Mouse (Mus musculus): Measurements from ENCODE around the gene Fermt2.

Gene Fermt2

GRCm38 (mm10) chr14:45464036-45465035, 65.6 kb downstream of the Fermt2 start:
- in situ Hi-C loops (cut with MboI, MseI): no loop called here

- in situ Hi-C loops (cut with MboI, MseI): no loop called here
These were observed 66.3 kb downstream of the Fermt2 start for GRCm38 (mm10) chr14:45463599-45463998.

GRCm38 (mm10) chr14:45462875-45463475, 66.9 kb downstream of the Fermt2 start:
- in situ Hi-C loops (cut with MboI, MseI): no loop called here

GRCm38 (mm10) chr14:45462374-45462773, 67.5 kb downstream of the Fermt2 start:
- in situ Hi-C loops (cut with MboI, MseI): no loop called here

GRCm38 (mm10) chr14:45461945-45462344, 68.0 kb downstream of the Fermt2 start:
- in situ Hi-C loops (cut with MboI, MseI): no loop called here

GRCm38 (mm10) chr14:45460491-45460890, 69.4 kb downstream of the Fermt2 start:
- in situ Hi-C loops (cut with MboI, MseI): no loop called here

DNA sequence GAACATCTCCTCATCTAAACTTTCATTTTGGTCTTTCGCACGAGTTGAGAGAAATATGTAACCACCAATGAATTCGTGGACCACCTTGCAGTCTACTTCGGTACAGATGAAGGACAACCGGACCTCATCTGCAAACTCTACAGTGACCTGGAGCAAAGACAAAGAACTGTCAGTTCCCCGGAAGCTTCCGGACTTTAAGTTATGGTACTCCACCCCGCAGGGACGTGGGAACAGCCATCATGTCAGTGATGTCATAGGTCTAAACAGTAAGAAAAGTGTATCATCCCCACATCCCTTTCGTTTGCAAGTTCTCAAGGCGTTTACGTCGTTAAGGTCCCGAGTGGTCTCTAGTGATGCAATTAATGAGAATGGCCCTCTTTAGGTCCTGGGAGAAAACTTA, 70.0 kb downstream of the Fermt2 start:
- in situ Hi-C loops (cut with MboI, MseI): no loop called here

DNA sequence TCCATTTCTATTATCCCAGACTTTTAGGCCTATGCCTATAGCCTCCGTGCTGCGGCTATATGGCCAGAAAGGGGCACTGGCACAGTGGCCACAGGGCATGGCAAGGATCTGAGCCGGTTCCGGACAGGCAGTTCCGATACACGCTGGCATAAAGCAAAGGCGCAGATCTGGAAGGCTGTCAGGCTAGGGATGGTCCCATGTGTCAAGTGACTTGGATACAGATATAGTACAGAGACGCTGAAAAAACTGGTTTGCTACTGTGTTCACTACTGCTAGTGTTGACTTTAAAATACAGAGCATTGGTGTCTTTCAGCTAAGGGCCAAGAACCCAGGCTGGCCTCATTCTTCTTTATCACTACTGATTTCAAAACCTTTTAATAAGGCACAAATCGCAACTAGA, 72.9 kb downstream of the Fermt2 start:
- in situ Hi-C loops (cut with MboI, MseI): no loop called here

DNA sequence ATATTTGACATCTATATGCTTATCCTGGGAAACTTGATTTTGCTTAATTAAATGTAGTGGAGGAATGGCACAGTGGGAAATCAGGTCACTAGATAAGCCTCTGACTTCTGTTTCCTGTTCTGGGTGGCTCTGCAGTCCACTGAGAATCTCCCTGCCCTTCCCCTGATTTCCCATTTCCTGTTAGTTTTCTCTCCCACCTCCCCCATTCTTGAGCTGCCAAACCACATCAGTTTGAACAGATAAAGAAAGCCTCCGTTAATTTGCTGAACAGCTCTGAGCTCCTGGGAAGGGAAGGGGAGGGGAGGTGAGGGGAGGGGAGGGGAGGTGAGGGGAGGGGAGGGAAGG, 73.4 kb downstream of the Fermt2 start:
- in situ Hi-C loops (cut with MboI, MseI): no loop called here

GRCm38 (mm10) chr14:45455651-45456501, 74.0 kb downstream of the Fermt2 start:
- in situ Hi-C loops (cut with MboI, MseI): no loop called here

DNA sequence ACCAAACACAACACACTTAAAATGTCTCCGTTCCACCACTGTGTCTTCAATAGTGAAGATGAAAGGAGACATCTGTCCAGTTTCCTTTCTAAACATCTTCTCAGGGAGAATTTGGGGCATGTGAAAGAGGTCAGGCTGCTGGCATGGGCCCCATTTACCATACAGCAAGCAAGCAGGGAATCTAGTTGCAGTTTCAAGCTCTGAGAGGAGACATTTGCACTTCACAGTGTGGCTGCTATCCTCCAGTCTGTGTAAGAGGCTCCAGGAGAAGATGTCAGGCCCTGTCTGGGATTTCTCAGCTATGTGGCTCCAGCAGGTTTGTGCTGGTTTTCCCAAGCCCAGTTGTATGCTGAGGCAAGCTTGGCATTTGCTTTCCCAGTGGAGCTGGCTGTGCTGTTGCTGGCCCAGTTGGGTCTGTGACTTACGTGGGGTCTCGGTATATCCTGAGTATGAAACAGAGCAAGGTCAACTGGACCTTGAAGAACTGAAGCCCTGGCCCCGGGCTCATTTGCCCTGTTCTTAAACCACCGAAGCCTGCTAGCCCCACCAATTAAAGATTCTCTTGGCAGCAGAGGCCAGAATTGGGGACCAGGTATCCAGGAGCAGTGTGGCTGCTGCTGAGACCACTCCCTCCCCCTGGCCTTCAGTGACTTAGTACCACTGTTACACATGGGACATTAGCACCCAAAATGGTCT, 76.2 kb downstream of the Fermt2 start:
- in situ Hi-C loops (cut with MboI, MseI): no loop called here

DNA sequence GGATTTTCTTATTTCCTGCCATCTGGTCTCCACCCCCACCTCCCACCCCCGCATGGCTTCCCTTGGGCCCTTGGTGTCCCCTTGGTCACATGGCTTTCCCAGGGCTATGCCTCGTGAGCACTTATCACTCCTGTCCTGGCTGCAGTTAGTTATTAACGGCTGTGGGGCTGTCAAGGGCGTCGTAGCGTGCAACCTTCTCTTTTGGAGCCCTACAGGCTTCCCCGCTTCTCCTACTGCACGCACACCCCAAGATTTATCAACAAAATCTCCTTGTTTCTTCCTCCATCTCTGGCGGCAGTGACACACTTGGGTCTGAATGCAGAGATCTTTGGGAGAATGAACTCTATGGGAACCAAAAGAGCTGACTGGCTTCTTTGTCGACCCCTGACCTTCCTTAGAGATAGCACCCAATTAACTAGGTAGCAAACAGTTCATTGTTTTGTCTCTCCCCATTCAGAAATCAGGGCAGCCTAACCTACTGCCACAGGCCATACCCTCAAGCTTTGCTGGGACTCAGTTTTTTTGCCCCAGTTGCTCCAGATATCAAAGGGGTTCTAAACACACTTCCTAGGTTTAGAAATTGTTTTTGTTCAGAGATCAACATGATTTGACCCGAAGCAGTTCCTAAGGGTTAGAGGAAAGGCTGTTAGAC, 76.9 kb downstream of the Fermt2 start:
- in situ Hi-C loops (cut with MboI, MseI): no loop called here

GRCm38 (mm10) chr14:45452148-45452547, 77.8 kb downstream of the Fermt2 start:
- in situ Hi-C loops (cut with MboI, MseI): no loop called here

GRCm38 (mm10) chr14:45451090-45451489, 78.8 kb downstream of the Fermt2 start:
- in situ Hi-C loops (cut with MboI, MseI): no loop called here

DNA sequence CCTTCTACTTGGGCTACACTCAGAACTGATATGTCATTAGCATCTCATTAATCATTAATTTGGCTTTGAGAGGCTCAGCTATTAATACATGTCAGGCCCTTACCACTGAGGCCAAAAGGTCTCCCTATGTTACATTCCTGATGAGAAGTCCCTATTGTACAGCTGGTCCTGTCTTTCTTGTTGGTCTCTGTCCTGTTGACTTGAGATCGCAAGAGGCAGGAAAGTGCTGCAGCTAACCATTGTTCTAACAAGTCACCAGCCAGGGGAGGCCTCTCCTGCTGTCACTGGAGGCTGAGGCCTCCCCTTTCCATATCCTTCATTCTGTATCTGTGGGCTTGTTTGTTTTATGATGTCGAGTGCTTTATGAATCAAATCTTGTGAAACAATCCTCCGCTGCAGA, 83.1 kb downstream of the Fermt2 start:
- in situ Hi-C loops (cut with MboI, MseI): no loop called here

- in situ Hi-C loops (cut with MboI, MseI): no loop called here
These were observed 84.5 kb downstream of the Fermt2 start for GRCm38 (mm10) chr14:45445445-45445844.

GRCm38 (mm10) chr14:45444870-45445269, 85.0 kb downstream of the Fermt2 start:
- in situ Hi-C loops (cut with MboI, MseI): no loop called here

DNA sequence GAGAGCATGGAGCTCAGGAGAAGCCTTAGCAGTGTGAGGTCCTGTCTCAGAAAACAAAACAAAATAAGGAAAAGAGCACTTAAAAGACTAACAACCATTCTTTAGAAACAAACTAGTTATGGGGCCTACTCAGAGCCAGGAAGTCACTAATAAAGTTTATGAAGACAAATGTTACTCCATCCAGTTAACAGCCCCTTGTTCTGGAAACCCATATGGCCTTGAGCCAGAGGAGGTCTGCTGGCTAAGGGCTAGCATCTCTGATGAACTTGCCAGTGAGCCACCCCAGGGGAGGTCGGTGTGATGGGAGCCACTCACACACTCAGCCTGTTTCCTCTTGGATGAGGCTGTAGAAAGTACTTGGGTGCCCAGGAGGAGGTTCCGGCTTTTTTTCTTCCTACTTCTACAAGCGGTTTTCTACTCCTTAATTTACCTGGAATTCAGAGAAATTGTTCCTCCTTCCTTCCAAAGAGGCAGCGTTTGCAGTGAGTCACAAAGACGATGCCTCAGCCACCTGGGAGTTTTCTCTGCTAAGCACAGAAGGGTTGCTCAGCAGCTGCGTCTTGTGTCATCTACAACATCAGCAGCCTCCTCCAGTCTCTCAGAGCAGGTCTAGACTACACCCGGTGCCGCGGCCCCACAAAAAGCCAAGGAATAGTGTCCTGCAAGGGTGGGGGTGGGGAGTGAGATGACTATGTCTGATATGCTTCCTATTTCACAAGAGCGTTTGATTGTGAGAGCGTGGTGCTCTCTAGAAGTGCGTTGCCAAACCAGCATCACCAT, 86.9 kb downstream of the Fermt2 start:
- in situ Hi-C loops (cut with MboI, MseI): no loop called here

GRCm38 (mm10) chr14:45441291-45441690, 88.6 kb downstream of the Fermt2 start:
- in situ Hi-C loops (cut with MboI, MseI): no loop called here

DNA sequence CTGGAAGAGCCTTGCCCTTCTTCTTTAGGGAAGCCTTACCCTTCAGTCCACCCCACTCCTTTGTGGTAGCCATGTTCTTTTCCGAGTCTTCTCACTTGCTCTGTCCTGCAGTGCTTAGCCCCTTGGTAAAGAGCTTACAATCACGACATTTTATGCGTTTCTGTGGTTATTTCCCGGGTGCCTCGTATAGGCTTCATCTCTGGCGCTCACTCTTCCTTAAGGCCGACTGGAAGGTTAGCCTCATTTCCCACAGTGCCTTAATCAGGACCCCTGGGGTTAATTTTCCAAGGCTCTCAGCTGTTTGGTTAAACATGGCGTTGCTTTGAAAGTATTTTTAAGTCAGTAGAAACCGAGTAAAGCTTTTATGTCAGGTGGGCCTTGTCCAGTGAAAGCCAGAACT, 90.5 kb downstream of the Fermt2 start:
- in situ Hi-C loops (cut with MboI, MseI): no loop called here
